Mouse (Mus musculus): ENCODE measurements around the gene Adam33.

- TF ChIP-seq POLR2A (IDR thresholded peaks at IDR 0.05; ENCODE audit: low read depth, low read length) (no peak), CTCF (conservative IDR thresholded peaks at IDR 0.05; ENCODE audit: insufficient read depth, insufficient read length, low read depth, low read length) (no peak)
These were observed 40.4 kb upstream of the Adam33 start for GRCm38 (mm10) chr2:131104021-131104420.

Data from kidney, adult 2 months (tissue).